Mouse (Mus musculus) heart, adult 8-10 months (tissue): Measurements from ENCODE around the gene Rbck1. TPM values are rescaled to one million over a fixed set of nuclear protein-coding genes. Genes with fewer than 3 reads are reported as not detected.
A peak's percentile ranks its signal among the peaks of the same experiment; 100 is the strongest.
"Not testable (repeated sequence)": the region's sequence is repeated elsewhere in the genome, so short reads cannot be mapped to it uniquely, and the experiment has no call there.

Experiments
- DNase-seq: peaks from one replicate; pipeline ENCODE4 v3.0.0; 2022; ENCODE audit warnings: low spot score
- total RNA-seq, 4 experiments: library from RNA; stranded (reverse); gene quantifications; 2 replicates each; pipeline ENCODE4 v1.2.4; 2022

The Rbck1 gene
- total RNA-seq, 4 experiments from 2014 or later: 36.1 to 51.7 (median 47.6) TPM

GRCm38 (mm10) chr2:152303781-152304180, 28.7 kb downstream of the Rbck1 start:
- no peak for DNase-seq

GRCm38 (mm10) chr2:152302862-152303261, 29.6 kb downstream of the Rbck1 start:
- no peak for DNase-seq

GRCm38 (mm10) chr2:152294541-152294940, 37.9 kb downstream of the Rbck1 start:
- no peak for DNase-seq

GRCm38 (mm10) chr2:152293727-152294475, 38.6 kb downstream of the Rbck1 start, which contains the start of gene Tbc1d20:
Tbc1d20 (plus strand) TSS chr2:152293828.
- DNase-seq: peak; percentile 88

GRCm38 (mm10) chr2:152293179-152293726, 39.2 kb downstream of the Rbck1 start:
- no peak for DNase-seq

GRCm38 (mm10) chr2:152292475-152292874, 40.0 kb downstream of the Rbck1 start:
- DNase-seq: no peak

- DNase-seq: not testable (repeated sequence)
Measured at GRCm38 (mm10) chr2:152289623-152290022, 42.8 kb downstream of the Rbck1 start.

- no peak for DNase-seq
Measured at GRCm38 (mm10) chr2:152288046-152288445, 44.4 kb downstream of the Rbck1 start.

GRCm38 (mm10) chr2:152287560-152287959, 44.9 kb downstream of the Rbck1 start:
- no peak for DNase-seq

- no peak for DNase-seq
Measured at GRCm38 (mm10) chr2:152281407-152281806, 51.0 kb downstream of the Rbck1 start.

- no peak for DNase-seq
Measured at GRCm38 (mm10) chr2:152273639-152274038, 58.8 kb downstream of the Rbck1 start.

Other genes with a start within 250 kb of the Rbck1 start
- 10 to 100 TPM; 19.5 to 33.1 (median 28.9) TPM for gene Srxn1, start 227.1 kb downstream of the Rbck1 start, total RNA-seq
- 10 to 100 TPM; 21.1 to 47.5 (median 28.5) TPM for gene Tcf15, start 189.1 kb downstream of the Rbck1 start, total RNA-seq
- 100 to 1,000 TPM in 2 of 4 experiments, 10 to 100 TPM in 2; 92.9 to 115 (median 101) TPM for gene Csnk2a1, start 105.8 kb downstream of the Rbck1 start, total RNA-seq
- gene Tbc1d20, start 38.8 kb downstream of the Rbck1 start, total RNA-seq: 10 to 100 TPM; 37.1 to 41.9 (median 37.5) TPM
- gene Trib3, start 11.4 kb upstream of the Rbck1 start, total RNA-seq: 1 to 10 TPM; 3.3 to 4.2 (median 4.1) TPM
- not detected for gene Nrsn2, start 44.0 kb upstream of the Rbck1 start, total RNA-seq
- 1 to 10 TPM; 5.5 to 8.5 (median 7.0) TPM for gene Sox12, start 65.4 kb upstream of the Rbck1 start, total RNA-seq
- gene Zcchc3, start 82.4 kb upstream of the Rbck1 start, total RNA-seq: 1 to 10 TPM; 5.8 to 7.6 (median 6.4) TPM
- 1 to 10 TPM; 1.5 to 2.9 (median 2.3) TPM for gene 6820408C15Rik, start 82.9 kb upstream of the Rbck1 start, total RNA-seq
- gene Defb23, start 132.0 kb upstream of the Rbck1 start, total RNA-seq: not detected
- gene Defb20, start 144.4 kb upstream of the Rbck1 start, total RNA-seq: not detected
- gene Defb22, start 157.5 kb upstream of the Rbck1 start, total RNA-seq: not detected
- gene Defb26, start 179.0 kb upstream of the Rbck1 start, total RNA-seq: not detected
- not detected for gene Defb28, start 185.6 kb upstream of the Rbck1 start, total RNA-seq
- gene Defb29, start 207.4 kb upstream of the Rbck1 start, total RNA-seq: not detected
- gene Gm17416, start 236.7 kb upstream of the Rbck1 start, total RNA-seq: not detected
- gene Defb21, start 240.1 kb upstream of the Rbck1 start, total RNA-seq: not detected
- gene Defb19, start 247.7 kb upstream of the Rbck1 start, total RNA-seq: under 1 TPM in 1 of 4 experiments, not detected in 3; 0.81 TPM